Mouse (Mus musculus) ovary, postnatal 36 days (tissue): Measurements from ENCODE around the gene Myef2.

Source experiments
- DNase-seq: peaks from one replicate; pipeline ENCODE4 v3.0.0; 2022; ENCODE audit warnings: low spot score, mixed read lengths

The Myef2 gene

DNA sequence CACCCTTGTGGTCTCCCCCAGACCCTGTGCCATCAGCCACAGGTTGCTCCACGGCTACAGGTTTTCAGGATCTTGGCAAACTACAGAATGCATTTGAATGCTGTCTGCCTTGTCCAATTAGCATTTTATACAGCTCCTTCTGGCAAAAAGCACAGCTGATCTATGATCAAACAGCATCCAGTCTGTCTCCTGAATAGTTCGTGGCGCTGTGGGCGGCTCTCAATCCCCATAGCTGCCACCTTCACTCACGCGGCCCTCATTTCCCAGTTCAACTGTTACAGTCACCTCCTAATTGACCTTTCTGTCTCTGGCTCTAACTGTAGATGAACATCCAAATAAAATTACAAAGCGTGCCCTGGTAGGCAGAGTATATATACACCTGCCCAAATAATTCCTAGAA is 56.1 kb downstream of the Myef2 start:
- no peak for DNase-seq

- no peak for DNase-seq
Observed at GRCm38 (mm10) chr2:125062944-125063343, 60.5 kb downstream of the Myef2 start.

- DNase-seq = peak; percentile 32
Observed at GRCm38 (mm10) chr2:125061451-125061850, 62.0 kb downstream of the Myef2 start.

DNA sequence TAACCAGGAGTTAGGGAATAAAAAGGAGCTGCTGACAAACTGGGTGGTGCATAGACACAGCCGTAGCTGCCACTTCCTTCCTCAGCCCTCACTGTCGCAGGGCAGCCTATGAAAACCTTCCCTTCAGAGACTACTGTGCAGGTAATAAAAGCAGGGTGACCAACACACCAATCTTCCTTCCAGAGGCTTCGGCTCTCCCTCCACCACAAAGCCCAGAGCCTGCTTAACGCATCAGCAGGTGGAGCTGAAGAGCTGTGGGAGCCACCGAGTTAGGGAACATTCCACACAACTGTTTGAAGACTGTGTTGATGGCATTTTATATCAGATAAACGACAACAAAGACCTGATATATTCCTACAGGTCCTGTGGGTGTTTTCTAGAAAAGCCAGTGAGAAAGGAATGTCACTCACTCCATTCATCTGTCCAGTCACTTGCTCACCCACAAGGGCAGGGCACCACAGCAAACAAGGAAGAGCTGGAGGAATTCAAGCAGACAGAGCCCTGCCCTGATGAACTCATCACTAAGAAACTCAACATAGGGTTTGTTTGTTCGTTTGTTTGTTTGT is 66.1 kb downstream of the Myef2 start:
- peak; percentile 42 for DNase-seq

GRCm38 (mm10) chr2:125055316-125055903 is 68.1 kb downstream of the Myef2 start:
- no peak for DNase-seq
